Mouse (Mus musculus): ENCODE data around the gene Mogat2. TPM values are rescaled to one million over a fixed set of nuclear protein-coding genes. Genes with fewer than 3 reads are reported as not detected.

Mogat2 gene
- polyA plus RNA-seq, 1 experiment from 2014 or later: 1.3 TPM

GRCm38 (mm10) chr7:99215347-99215855, 23.0 kb downstream of the Mogat2 start:
- no peak overlapping the region for H3K4me3 ChIP-seq
- H3K27ac ChIP-seq (replicated peaks): peak overlapping the region; percentile 66
- 0 out of 2 replicates have a peak overlapping the region, but pooled peaks have one; percentile 9 for H3K4me2 ChIP-seq
- peak; percentile 29; the same call in 1 of the 2 replicates for ATAC-seq (ENCODE audit: extremely low read depth, insufficient number of reproducible peaks, low FRiP score, low TSS enrichment)
- H3K9ac ChIP-seq: peak overlapping the region; percentile 40
- WGBS: 19% methylated on average over 8 of the region's 8 CpGs
- H3K9me3 ChIP-seq: no peaks in the 10 kb centered on the region
- no peaks in the 10 kb centered on the region for H3K27me3 ChIP-seq (replicated peaks)
- H3K4me1 ChIP-seq: peaks cover 44% of the 10 kb centered on the region
- H3K36me3 ChIP-seq: no peaks in the 10 kb centered on the region

GRCm38 (mm10) chr7:99214621-99215185, 23.7 kb downstream of the Mogat2 start:
- no peak for ATAC-seq (ENCODE audit: extremely low read depth, insufficient number of reproducible peaks, low FRiP score, low TSS enrichment)
- H3K27ac ChIP-seq (replicated peaks): peak overlapping the region; percentile 66
- WGBS: 83% methylated on average over 10 of the region's 10 CpGs
- peaks cover 44% of the 10 kb centered on the region for H3K4me1 ChIP-seq
- no peak overlapping the region for H3K4me2 ChIP-seq
- no peaks in the 10 kb centered on the region for H3K27me3 ChIP-seq (replicated peaks)
- no peaks in the 10 kb centered on the region for H3K36me3 ChIP-seq
- no peak overlapping the region for H3K4me3 ChIP-seq
- no peaks in the 10 kb centered on the region for H3K9me3 ChIP-seq
- peak overlapping the region; percentile 40; the same call in 1 of the 2 replicates for H3K9ac ChIP-seq

GRCm38 (mm10) chr7:99213686-99214085, 24.7 kb downstream of the Mogat2 start:
- no peak overlapping the region for H3K27ac ChIP-seq (replicated peaks)
- H3K4me3 ChIP-seq: no peak overlapping the region
- H3K27me3 ChIP-seq (replicated peaks): no peaks in the 10 kb centered on the region
- H3K4me1 ChIP-seq: peaks cover 47% of the 10 kb centered on the region
- WGBS: 86% methylated on average over 2 of the region's 2 CpGs
- no peak overlapping the region for H3K4me2 ChIP-seq
- ATAC-seq (ENCODE audit: extremely low read depth, insufficient number of reproducible peaks, low FRiP score, low TSS enrichment): no peak
- no peaks in the 10 kb centered on the region for H3K9me3 ChIP-seq
- H3K36me3 ChIP-seq: no peaks in the 10 kb centered on the region
- H3K9ac ChIP-seq: no peak overlapping the region

- peaks cover 45% of the 10 kb centered on the region for H3K4me1 ChIP-seq
- WGBS: 92% methylated on average over 1 of the region's 1 CpGs
- no peaks in the 10 kb centered on the region for H3K9me3 ChIP-seq
- no peaks in the 10 kb centered on the region for H3K36me3 ChIP-seq
- H3K9ac ChIP-seq: no peak overlapping the region
- no peak overlapping the region for H3K4me3 ChIP-seq
- no peak overlapping the region for H3K27ac ChIP-seq (replicated peaks)
- H3K4me2 ChIP-seq: no peak overlapping the region
- ATAC-seq (ENCODE audit: extremely low read depth, insufficient number of reproducible peaks, low FRiP score, low TSS enrichment): no peak
- H3K27me3 ChIP-seq (replicated peaks): no peaks in the 10 kb centered on the region
Measured at GRCm38 (mm10) chr7:99213056-99213455, 25.4 kb downstream of the Mogat2 start.

GRCm38 (mm10) chr7:99208704-99209103, 29.7 kb downstream of the Mogat2 start:
- no peak overlapping the region for H3K9ac ChIP-seq
- no peaks in the 10 kb centered on the region for H3K36me3 ChIP-seq
- H3K4me2 ChIP-seq: no peak overlapping the region
- H3K27ac ChIP-seq (replicated peaks): no peak overlapping the region
- ATAC-seq (ENCODE audit: extremely low read depth, insufficient number of reproducible peaks, low FRiP score, low TSS enrichment): no peak
- H3K9me3 ChIP-seq: no peaks in the 10 kb centered on the region
- 67% methylated on average over 4 of the region's 4 CpGs for WGBS
- peaks cover 9% of the 10 kb centered on the region for H3K4me1 ChIP-seq
- no peak overlapping the region for H3K4me3 ChIP-seq
- H3K27me3 ChIP-seq (replicated peaks): no peaks in the 10 kb centered on the region

- Histone ChIP-seq H3K9ac (no peak overlapping the region), H3K9me3 (no peaks in the 10 kb centered on the region), H3K4me2 (no peak overlapping the region), H3K27ac (replicated peaks) (no peak overlapping the region), H3K4me3 (no peak overlapping the region), H3K36me3 (no peaks in the 10 kb centered on the region), H3K4me1 (peaks cover 18% of the 10 kb centered on the region), H3K27me3 (replicated peaks) (no peaks in the 10 kb centered on the region)
- WGBS: 63% methylated on average over 7 of the region's 7 CpGs
- ATAC-seq (ENCODE audit: extremely low read depth, insufficient number of reproducible peaks, low FRiP score, low TSS enrichment): no peak
Measured at GRCm38 (mm10) chr7:99206364-99206763, 32.1 kb downstream of the Mogat2 start.

GRCm38 (mm10) chr7:99202163-99202562, 36.3 kb downstream of the Mogat2 start:
- no peak overlapping the region for H3K4me2 ChIP-seq
- H3K27ac ChIP-seq (replicated peaks): peak overlapping the region; percentile 77
- no peaks in the 10 kb centered on the region for H3K9me3 ChIP-seq
- peaks cover 24% of the 10 kb centered on the region for H3K4me1 ChIP-seq
- H3K4me3 ChIP-seq: no peak overlapping the region
- no peaks in the 10 kb centered on the region for H3K36me3 ChIP-seq
- no peak overlapping the region for H3K9ac ChIP-seq
- no peak for ATAC-seq (ENCODE audit: extremely low read depth, insufficient number of reproducible peaks, low FRiP score, low TSS enrichment)
- WGBS: 54% methylated on average over 7 of the region's 7 CpGs
- no peaks in the 10 kb centered on the region for H3K27me3 ChIP-seq (replicated peaks)

- no peaks in the 10 kb centered on the region for H3K27me3 ChIP-seq (replicated peaks)
- 44% methylated on average over 4 of the region's 4 CpGs for WGBS
- no peak overlapping the region for H3K4me2 ChIP-seq
- no peak overlapping the region for H3K27ac ChIP-seq (replicated peaks)
- peaks cover 24% of the 10 kb centered on the region for H3K4me1 ChIP-seq
- no peaks in the 10 kb centered on the region for H3K9me3 ChIP-seq
- no peaks in the 10 kb centered on the region for H3K36me3 ChIP-seq
- H3K4me3 ChIP-seq: no peak overlapping the region
- H3K9ac ChIP-seq: no peak overlapping the region
- no peak for ATAC-seq (ENCODE audit: extremely low read depth, insufficient number of reproducible peaks, low FRiP score, low TSS enrichment)
Measured at GRCm38 (mm10) chr7:99200290-99200689, 38.1 kb downstream of the Mogat2 start.

GRCm38 (mm10) chr7:99199451-99200175, 38.8 kb downstream of the Mogat2 start:
- no peak for ATAC-seq (ENCODE audit: extremely low read depth, insufficient number of reproducible peaks, low FRiP score, low TSS enrichment)
- no peak overlapping the region for H3K4me3 ChIP-seq
- WGBS: 77% methylated on average over 9 of the region's 9 CpGs
- H3K9ac ChIP-seq: no peak overlapping the region
- no peak overlapping the region for H3K27ac ChIP-seq (replicated peaks)
- no peak overlapping the region for H3K4me2 ChIP-seq
- H3K36me3 ChIP-seq: no peaks in the 10 kb centered on the region
- no peaks in the 10 kb centered on the region for H3K27me3 ChIP-seq (replicated peaks)
- no peaks in the 10 kb centered on the region for H3K9me3 ChIP-seq
- H3K4me1 ChIP-seq: peaks cover 24% of the 10 kb centered on the region

GRCm38 (mm10) chr7:99198811-99199210, 39.6 kb downstream of the Mogat2 start:
- Histone ChIP-seq H3K4me1 (peaks cover 24% of the 10 kb centered on the region), H3K9ac (no peak overlapping the region), H3K4me2 (no peak overlapping the region), H3K9me3 (no peaks in the 10 kb centered on the region), H3K27ac (replicated peaks) (no peak overlapping the region), H3K36me3 (no peaks in the 10 kb centered on the region), H3K27me3 (replicated peaks) (no peaks in the 10 kb centered on the region), H3K4me3 (no peak overlapping the region)
- WGBS: 87% methylated on average over 2 of the region's 2 CpGs
- ATAC-seq (ENCODE audit: extremely low read depth, insufficient number of reproducible peaks, low FRiP score, low TSS enrichment): no peak

GRCm38 (mm10) chr7:99194511-99194910, 43.9 kb downstream of the Mogat2 start:
- Histone ChIP-seq H3K4me3 (no peak overlapping the region), H3K4me2 (no peak overlapping the region), H3K27ac (replicated peaks) (no peak overlapping the region), H3K36me3 (no peaks in the 10 kb centered on the region), H3K9ac (no peak overlapping the region), H3K4me1 (no peaks in the 10 kb centered on the region), H3K9me3 (no peaks in the 10 kb centered on the region), H3K27me3 (replicated peaks) (no peaks in the 10 kb centered on the region)
- whole genome bisulfite sequencing: 55% methylated on average over 2 of the region's 2 CpGs
- no peak for ATAC-seq (ENCODE audit: extremely low read depth, insufficient number of reproducible peaks, low FRiP score, low TSS enrichment)

- Histone ChIP-seq H3K4me1 (no peaks in the 10 kb centered on the region), H3K9me3 (no peaks in the 10 kb centered on the region), H3K9ac (no peak overlapping the region), H3K27ac (replicated peaks) (no peak overlapping the region), H3K36me3 (no peaks in the 10 kb centered on the region), H3K4me3 (no peak overlapping the region), H3K4me2 (no peak overlapping the region), H3K27me3 (replicated peaks) (no peaks in the 10 kb centered on the region)
- 76% methylated on average over 4 of the region's 4 CpGs for WGBS
- no peak for ATAC-seq (ENCODE audit: extremely low read depth, insufficient number of reproducible peaks, low FRiP score, low TSS enrichment)
Measured at GRCm38 (mm10) chr7:99193926-99194325, 44.5 kb downstream of the Mogat2 start.
